Mouse (Mus musculus): Measurements from ENCODE around the gene Fbxo30.

Gene Fbxo30

GRCm38 (mm10) chr10:11323202-11323898, 42.2 kb downstream of the Fbxo30 start:
- DNase-seq, result peak; percentile 10

GRCm38 (mm10) chr10:11326526-11326925, 45.4 kb downstream of the Fbxo30 start:
- DNase-seq, result no peak

DNA sequence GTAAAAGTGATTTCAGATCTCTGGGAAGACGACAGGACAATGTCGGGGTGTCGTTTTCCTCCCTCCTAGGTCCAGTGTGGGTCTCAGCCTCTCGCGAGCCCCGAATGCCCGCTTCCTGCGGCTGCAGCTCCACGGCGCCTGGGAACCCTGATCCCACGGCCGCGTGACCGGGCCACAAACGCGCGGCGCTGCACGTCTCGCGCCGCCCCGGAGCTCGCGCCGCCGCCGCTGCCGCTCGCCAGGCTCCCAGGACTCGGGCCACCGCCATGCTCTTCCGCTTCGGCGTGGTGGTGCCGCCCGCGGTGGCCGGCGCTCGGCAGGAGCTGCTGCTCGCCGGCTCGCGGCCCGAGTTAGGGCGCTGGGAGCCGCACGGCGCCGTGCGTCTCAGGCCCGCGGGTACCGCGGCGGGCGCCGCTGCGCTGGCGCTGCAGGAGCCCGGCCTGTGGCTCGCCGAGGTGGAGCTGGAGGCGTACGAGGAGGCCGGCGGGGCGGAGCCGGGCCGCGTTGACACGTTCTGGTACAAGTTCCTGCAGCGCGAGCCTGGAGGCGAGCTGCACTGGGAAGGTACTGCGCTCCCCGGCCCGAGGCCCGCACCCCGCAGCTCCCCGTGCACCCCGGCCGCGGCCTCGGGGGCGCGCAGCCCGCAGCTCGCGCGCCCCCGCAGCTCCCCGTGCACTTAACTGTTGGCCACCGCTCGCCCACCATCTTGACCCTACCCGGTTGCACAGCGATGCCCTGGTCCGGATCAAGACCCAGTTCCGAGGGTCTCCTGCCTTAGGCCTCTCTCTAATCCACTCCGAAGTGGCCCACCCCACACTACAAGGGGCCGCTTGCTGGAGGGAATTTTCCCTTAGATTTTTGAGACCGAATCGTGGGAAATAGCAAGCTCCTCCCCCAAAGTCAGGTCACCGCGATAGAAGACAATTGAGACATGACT, 62.3 kb downstream of the Fbxo30 start, which contains the start of gene Epm2a:
Gene Epm2a, plus strand, starts transcription at position 200 of the 937 bp plus-strand sequence.
- peak; percentile 82 for DNase-seq

GRCm38 (mm10) chr10:11344536-11345468, 63.7 kb downstream of the Fbxo30 start:
- no peak for DNase-seq
